Mouse (Mus musculus): ENCODE results near the gene Gnaz.

Gene Gnaz

GRCm38 (mm10) chr10:74966850-74967451 is at the start of gene Gnaz:
Gene Gnaz (plus strand): TSS chr10:74967177.
- peak; percentile 93 to 95 for DNase-seq

GRCm38 (mm10) chr10:74919277-74919676 is 47.7 kb upstream of the Gnaz start:
- no peak for DNase-seq

GRCm38 (mm10) chr10:74920853-74921567 is 46.0 kb upstream of the Gnaz start:
- DNase-seq, result peak; percentile 68 to 71

- DNase-seq, result no peak
Observed at GRCm38 (mm10) chr10:74921614-74922013, 45.4 kb upstream of the Gnaz start.

GRCm38 (mm10) chr10:74922763-74923162 is 44.2 kb upstream of the Gnaz start:
- DNase-seq, result peak; percentile 23 to 41

- DNase-seq, result no peak
Observed at GRCm38 (mm10) chr10:74924274-74924673, 42.7 kb upstream of the Gnaz start.

- peak; percentile 28 to 45 for DNase-seq
Observed at GRCm38 (mm10) chr10:74925324-74925723, 41.7 kb upstream of the Gnaz start.

GRCm38 (mm10) chr10:74928276-74928675 is 38.7 kb upstream of the Gnaz start:
- DNase-seq, result no peak

- peak; percentile 23 to 29 for DNase-seq
Observed at GRCm38 (mm10) chr10:74929578-74929977, 37.4 kb upstream of the Gnaz start.

GRCm38 (mm10) chr10:74930541-74930940 is 36.4 kb upstream of the Gnaz start:
- DNase-seq, result no peak

- DNase-seq, result no peak
Observed at GRCm38 (mm10) chr10:74931631-74932030, 35.3 kb upstream of the Gnaz start.

GRCm38 (mm10) chr10:74932487-74932886 is 34.5 kb upstream of the Gnaz start:
- DNase-seq, result no peak

- DNase-seq, result no peak
Observed at GRCm38 (mm10) chr10:74933548-74934190, 33.3 kb upstream of the Gnaz start.

GRCm38 (mm10) chr10:74934521-74934920 is 32.5 kb upstream of the Gnaz start:
- DNase-seq, result no peak

- DNase-seq, result no peak
Observed at GRCm38 (mm10) chr10:74935016-74935415, 32.0 kb upstream of the Gnaz start.

- DNase-seq, result no peak
Observed at GRCm38 (mm10) chr10:74937003-74937790, 29.8 kb upstream of the Gnaz start.

- DNase-seq, result no peak
Observed at GRCm38 (mm10) chr10:74938410-74938809, 28.6 kb upstream of the Gnaz start.

GRCm38 (mm10) chr10:74939300-74939699 is 27.7 kb upstream of the Gnaz start:
- DNase-seq, result no peak

- DNase-seq, result no peak
Observed at GRCm38 (mm10) chr10:74940795-74941194, 26.2 kb upstream of the Gnaz start.

- no peak for DNase-seq
Observed at GRCm38 (mm10) chr10:74952830-74953443, 14.0 kb upstream of the Gnaz start.

GRCm38 (mm10) chr10:74964380-74964779 is 2.6 kb upstream of the Gnaz start:
- no peak for DNase-seq

- no peak for DNase-seq
Observed at GRCm38 (mm10) chr10:74967651-74968267, 782 bp downstream of the Gnaz start.
